Mouse (Mus musculus) kidney, adult 9 months (tissue): ENCODE measurements around the gene Ust.

Experiments used
- DNase-seq: peaks from one replicate; pipeline ENCODE4 v3.0.0; 2022

The Ust gene

GRCm38 (mm10) chr10:8173032-8173431 is 345.6 kb downstream of the Ust start:
- DNase-seq: no peak

GRCm38 (mm10) chr10:8171556-8171955 is 347.1 kb downstream of the Ust start:
- DNase-seq: no peak
